Mouse (Mus musculus): Measurements from ENCODE around the gene Pdgfd. TPM values are rescaled to one million over a fixed set of nuclear protein-coding genes. Genes with fewer than 3 reads are reported as not detected.

Gene Pdgfd
- total RNA-seq, 2 experiments from 2014 or later = 8.4 to 10.5 TPM

- DNase-seq (ENCODE audit: low spot score in 2 of 2) = no peak
Observed at GRCm38 (mm10) chr9:6304590-6304989, 136.2 kb downstream of the Pdgfd start.

GRCm38 (mm10) chr9:6305847-6306246 lies 137.5 kb downstream of the Pdgfd start:
- no peak for DNase-seq (ENCODE audit: low spot score in 2 of 2)

GRCm38 (mm10) chr9:6317114-6317513 lies 148.7 kb downstream of the Pdgfd start:
- no peak for DNase-seq (ENCODE audit: low spot score in 2 of 2)

- DNase-seq (ENCODE audit: low spot score in 2 of 2) = no peak
Observed at GRCm38 (mm10) chr9:6325408-6325807, 157.0 kb downstream of the Pdgfd start.

- DNase-seq (ENCODE audit: low spot score in 2 of 2) = no peak
Observed at GRCm38 (mm10) chr9:6333499-6333898, 165.1 kb downstream of the Pdgfd start.

- no peak for DNase-seq (ENCODE audit: low spot score in 2 of 2)
Observed at GRCm38 (mm10) chr9:6336236-6336635, 167.9 kb downstream of the Pdgfd start.

- DNase-seq (ENCODE audit: low spot score in 2 of 2) = no peak
Observed at GRCm38 (mm10) chr9:6337891-6338290, 169.5 kb downstream of the Pdgfd start.

- DNase-seq (ENCODE audit: low spot score in 2 of 2) = no peak
Observed at GRCm38 (mm10) chr9:6338344-6338743, 170.0 kb downstream of the Pdgfd start.

- no peak for DNase-seq (ENCODE audit: low spot score in 2 of 2)
Observed at GRCm38 (mm10) chr9:6339394-6339793, 171.0 kb downstream of the Pdgfd start.

- DNase-seq (ENCODE audit: low spot score in 2 of 2) = no peak
Observed at GRCm38 (mm10) chr9:6340750-6341149, 172.4 kb downstream of the Pdgfd start.

GRCm38 (mm10) chr9:6342854-6343253 lies 174.5 kb downstream of the Pdgfd start:
- no peak for DNase-seq (ENCODE audit: low spot score in 2 of 2)

- DNase-seq (ENCODE audit: low spot score in 2 of 2) = no peak
Observed at GRCm38 (mm10) chr9:6344514-6344913, 176.1 kb downstream of the Pdgfd start.

- no peak for DNase-seq (ENCODE audit: low spot score in 2 of 2)
Observed at GRCm38 (mm10) chr9:6344924-6345323, 176.5 kb downstream of the Pdgfd start.

- no peak for DNase-seq (ENCODE audit: low spot score in 2 of 2)
Observed at GRCm38 (mm10) chr9:6345366-6345765, 177.0 kb downstream of the Pdgfd start.

GRCm38 (mm10) chr9:6353257-6353960 lies 185.0 kb downstream of the Pdgfd start:
- no peak for DNase-seq (ENCODE audit: low spot score in 2 of 2)

- DNase-seq (ENCODE audit: low spot score in 2 of 2) = no peak
Observed at GRCm38 (mm10) chr9:6360795-6361194, 192.4 kb downstream of the Pdgfd start.

GRCm38 (mm10) chr9:6366550-6366949 lies 198.2 kb downstream of the Pdgfd start:
- no peak for DNase-seq (ENCODE audit: low spot score in 2 of 2)

GRCm38 (mm10) chr9:6401764-6402163 lies 233.4 kb downstream of the Pdgfd start:
- no peak for DNase-seq (ENCODE audit: low spot score in 2 of 2)

- no peak for DNase-seq (ENCODE audit: low spot score in 2 of 2)
Observed at GRCm38 (mm10) chr9:6406535-6406934, 238.2 kb downstream of the Pdgfd start.

- DNase-seq (ENCODE audit: low spot score in 2 of 2) = no peak
Observed at GRCm38 (mm10) chr9:6407972-6408371, 239.6 kb downstream of the Pdgfd start.

- no peak for DNase-seq (ENCODE audit: low spot score in 2 of 2)
Observed at GRCm38 (mm10) chr9:6424606-6425005, 256.2 kb downstream of the Pdgfd start.
